19 mouse cellular contexts compared by ENCODE assay signal in the genomic region with DNA sequence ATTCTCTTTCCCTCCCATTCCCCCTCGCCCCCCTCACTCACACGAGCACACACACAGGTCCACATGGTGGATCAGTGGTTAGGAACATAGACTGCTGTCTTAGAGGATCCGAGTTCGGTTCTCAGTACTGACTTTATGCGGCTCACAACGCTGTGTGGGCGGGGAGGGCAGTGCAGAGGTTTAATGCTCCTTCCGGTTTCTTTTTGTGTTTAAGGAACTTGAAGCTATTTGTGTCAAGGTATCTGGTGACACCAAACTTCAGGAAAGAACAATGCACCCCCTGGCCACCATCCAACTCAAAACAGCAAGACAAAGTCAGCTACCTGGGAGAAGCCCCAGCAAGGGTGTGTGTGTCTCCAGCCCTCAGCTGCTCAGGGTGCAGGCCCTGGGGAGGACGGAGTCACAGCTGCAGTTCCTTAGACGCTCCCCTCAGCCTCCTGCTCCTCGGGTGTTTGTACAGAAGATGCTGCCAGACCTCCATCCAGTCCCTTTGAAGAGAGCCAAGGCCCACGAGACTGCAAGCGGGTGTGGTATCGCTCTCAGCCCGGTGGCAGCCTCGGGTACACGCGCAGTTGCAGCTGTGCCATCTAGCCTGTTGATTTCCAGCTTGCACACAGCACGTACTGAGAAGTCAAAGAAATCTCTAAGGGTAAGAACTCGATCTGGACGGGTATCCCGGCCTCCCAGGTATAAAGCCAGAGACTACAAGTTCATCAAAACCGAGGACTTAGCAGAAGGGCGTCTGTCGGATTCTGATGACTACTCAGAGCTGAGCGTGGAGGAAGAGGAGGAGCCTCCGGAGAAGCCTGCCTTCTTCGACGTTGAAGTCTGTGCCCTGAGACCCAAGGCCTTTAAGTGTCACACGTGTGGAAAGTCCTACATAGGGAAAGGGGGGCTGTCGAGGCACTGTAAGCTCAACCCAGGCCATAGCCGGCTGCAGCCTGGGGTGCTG. TPM values are rescaled to one million over a fixed set of nuclear protein-coding genes. Genes with fewer than 3 reads are reported as not detected.
DNase-seq lines count a peak whose midpoint lies in the region; ATAC-seq and TF ChIP-seq lines count a peak whose summit lies in the region.
"Had no signal": no experiment of that assay in that cellular context is flagged by ENCODE, and none has a peak within 500 bp of the region (broad histone marks: within the 10 kb centered on the region; RNA-seq: fewer than 3 reads in every experiment).

No protein-coding gene starts in this region.

- 0 out of 2 replicates have a peak, but pooled peaks have one; percentile 4 for ATAC-seq in megakaryocyte progenitor cell, adult 5-6 weeks (replicated peaks; ENCODE audit: poor library complexity)
- ATAC-seq: forebrain, embryonic 14.5 days; lung, postnatal 0 days; midbrain, embryonic 13.5 days had no signal

- peak overlapping the region; percentile 19; the same call in 1 of the 2 replicates for H3K4me3 ChIP-seq in gastrocnemius, adult 2 months
- H3K4me3 ChIP-seq in CH12.LX (replicated peaks in 1 of 3; ENCODE audit: low read depth in 2 of 3, low read length in 2 of 3, poor library complexity in 1 of 3): peak overlapping the region; percentile 71 to 86 (median 82)
- no peak overlapping the region for H3K4me3 ChIP-seq in bone marrow macrophage, adult 2 months (ENCODE audit: insufficient read depth, low read length)
- H3K4me3 ChIP-seq: hindbrain, embryonic 13.5 days; limb, embryonic 12.5 days; midbrain, embryonic 13.5 days; neural tube, embryonic 13.5 days had no signal

- in situ Hi-C loops in CH12.LX (cut with MboI; ENCODE audit: low pct_ligation_motif_present, low pct_unique_long_range_greater_than_20kb, low sequenced_read_pairs): no loop called here

- intact Hi-C loops in gastrocnemius, adult 2 months (cut with DNase I): loop anchor here (5.0 kb wide), 1 partner anchor 137 kb away; no protein-coding TSS in a partner anchor
- intact Hi-C loops in left cerebral cortex, postnatal 36 days (cut with DNase I): no loop called here

- peak; percentile 73 for TF ChIP-seq POLR2A in CH12.LX (IDR thresholded peaks at IDR 0.05; ENCODE audit: low read depth, low read length)
- TF ChIP-seq POLR2A in bone marrow macrophage, adult 2 months (IDR thresholded peaks at IDR 0.05; ENCODE audit: borderline replicate concordance, low read depth, low read length): no peak

- no peak overlapping the region for H3K27ac ChIP-seq in gastrocnemius, adult 2 months
- H3K27ac ChIP-seq in CH12.LX (ENCODE audit: insufficient read depth, low read depth): peak overlapping the region; percentile 51
- H3K27ac ChIP-seq in bone marrow macrophage, adult 2 months (ENCODE audit: insufficient read depth, low read depth, low read length): peak overlapping the region; percentile 22; the same call in 1 of the 2 replicates
- H3K27ac ChIP-seq: hindbrain, embryonic 13.5 days; limb, embryonic 12.5 days; midbrain, embryonic 13.5 days; neural tube, embryonic 13.5 days had no signal

- H3K36me3 ChIP-seq in CH12.LX (replicated peaks in 1 of 2; ENCODE audit: control insufficient read depth in 1 of 2, insufficient read depth in 1 of 2, low read length in 1 of 2): peaks cover 0 to 22% of the 10 kb centered on the region in 2 experiments

- no peak for TF ChIP-seq EP300 in CH12.LX (IDR thresholded peaks at IDR 0.05; ENCODE audit: low read length)

- H3K9me3 ChIP-seq in CH12.LX (replicated peaks; ENCODE audit: low read length): no peaks in the 10 kb centered on the region
- H3K9me3 ChIP-seq: hindbrain, embryonic 13.5 days; limb, embryonic 12.5 days; midbrain, embryonic 13.5 days; neural tube, embryonic 13.5 days had no signal

- H3K79me2 ChIP-seq in CH12.LX (replicated peaks; ENCODE audit: control insufficient read depth, extremely low read depth, insufficient read depth, poor library complexity, severe bottlenecking): peaks cover 23% of the 10 kb centered on the region

- peak overlapping the region; percentile 55 for H3K9ac ChIP-seq in CH12.LX (ENCODE audit: insufficient read depth, low read depth)
- H3K9ac ChIP-seq: hindbrain, embryonic 13.5 days; limb, embryonic 12.5 days; midbrain, embryonic 13.5 days; neural tube, embryonic 13.5 days had no signal

- H3K27me3 ChIP-seq in CH12.LX (replicated peaks): no peaks in the 10 kb centered on the region
- H3K27me3 ChIP-seq: hindbrain, embryonic 13.5 days; limb, embryonic 12.5 days; midbrain, embryonic 13.5 days; neural tube, embryonic 13.5 days had no signal

- no peak for DNase-seq in gastrocnemius, adult 2 months
- no peak for DNase-seq in gastrocnemius, adult 8-10 months (ENCODE audit: low spot score in 2 of 2)
- peak; percentile 73 for DNase-seq in CH12.LX (ENCODE audit: extremely low read depth)
- DNase-seq in adrenal gland, postnatal 36 days: no peak
- DNase-seq in thymus, postnatal 25 days: no peak
- DNase-seq in left cerebral cortex, postnatal 36 days (ENCODE audit: low spot score in 2 of 2): no peak
- DNase-seq: adrenal gland, postnatal 25 days; cerebellum, adult 11-12 months; gastrocnemius, postnatal 25 days; right cerebral cortex, adult 18-20 months; thymus, adult 18-20 months had no signal

- no peak for TF ChIP-seq CTCF in gastrocnemius, adult 2 months (IDR thresholded peaks at IDR 0.05)
- no peak for TF ChIP-seq CTCF in CH12.LX (conservative IDR thresholded peaks at IDR 0.05 in 1 of 2, IDR thresholded peaks at IDR 0.05 in 1 of 2; ENCODE audit: low read depth in 2 of 2, low read length in 2 of 2)
- TF ChIP-seq CTCF in bone marrow macrophage, adult 2 months (IDR thresholded peaks at IDR 0.05; ENCODE audit: low read depth, low read length): no peak; the same call in 1 of the 2 replicates

- peaks cover 28 to 56% of the 10 kb centered on the region in 2 experiments for H3K4me1 ChIP-seq in CH12.LX (ENCODE audit: control insufficient read depth in 1 of 2, insufficient read depth in 2 of 2)
- H3K4me1 ChIP-seq in bone marrow macrophage, adult 2 months (ENCODE audit: control insufficient read depth, insufficient read depth, low read length): peaks cover 32% of the 10 kb centered on the region

- no peak for TF ChIP-seq RAD21 in CH12.LX (IDR thresholded peaks at IDR 0.05; ENCODE audit: low read depth, low read length)

- dilution Hi-C loops in CH12.LX (cut with MboI; ENCODE audit: extremely low pct_ligation_motif_present, extremely low pct_unique_long_range_greater_than_20kb, low sequenced_read_pairs): no loop called here

- peak overlapping the region; percentile 25 for H3K4me2 ChIP-seq in CH12.LX (ENCODE audit: insufficient read depth, low read depth, poor library complexity, severe bottlenecking)
- H3K4me2 ChIP-seq: hindbrain, embryonic 13.5 days; limb, embryonic 12.5 days; midbrain, embryonic 13.5 days; neural tube, embryonic 13.5 days had no signal

TF ChIP-seq in CH12.LX, 34 proteins besides CTCF, POLR2A, EP300 and RAD21 (continues in another document):
- TF ChIP-seq TBP (conservative IDR thresholded peaks at IDR 0.05; ENCODE audit: low read depth, low read length): peak; percentile 83; the same call in 1 of the 2 replicates
- TF ChIP-seq HCFC1 (IDR thresholded peaks at IDR 0.05; ENCODE audit: low read depth, low read length): peak; percentile 8
- no peak for TF ChIP-seq SMC3 (IDR thresholded peaks at IDR 0.05; ENCODE audit: low read depth, low read length)
- TF ChIP-seq JUND (conservative IDR thresholded peaks at IDR 0.05; ENCODE audit: low read depth, low read length): no peak

RNA-seq across cellular contexts. Expression of a gene that starts 5.0 kb away (rescaled TPM):
- total RNA-seq in gastrocnemius, adult 2 months (2021): 1 to 10 TPM; 7.0 to 7.7 TPM
- 1 to 10 TPM; 7.8 to 9.6 (median 8.4) TPM for total RNA-seq in gastrocnemius, adult 8-10 months (2022)
- total RNA-seq in CH12.LX (2012; rRNA removed): 7.8 and 9.1 TPM in 2 replicates
- total RNA-seq in CH12.LX (2014; rRNA removed): 3.7 and 3.8 TPM in 2 replicates
- polyA plus RNA-seq in CH12.LX (2012; ENCODE audit: insufficient read length, low read depth): 8.1 and 9.2 TPM in 2 replicates
- 10.9 and 12.7 TPM in 2 replicates for polyA plus RNA-seq in bone marrow macrophage, adult 2 months (2012; ENCODE audit: insufficient read depth, insufficient read length, missing spikeins)
- 5.1 and 5.5 TPM in 2 replicates for total RNA-seq in megakaryocyte progenitor cell, adult 5-6 weeks (2015)
- 4.6 and 6.2 TPM in 2 replicates for total RNA-seq in megakaryocyte progenitor cell, adult 5-6 weeks (2017)
- 10 to 100 TPM; 10.9 to 12.2 TPM for total RNA-seq in adrenal gland, postnatal 36 days (2021)
- total RNA-seq in left cerebral cortex, postnatal 36 days (2021): 10 to 100 TPM; 10.7 to 13.1 TPM

RNA-seq across cellular contexts. Expression of a gene that starts 14.3 kb away (rescaled TPM):
- under 1 TPM; 0.20 to 0.22 TPM for total RNA-seq in gastrocnemius, adult 2 months (2021)
- total RNA-seq in gastrocnemius, adult 8-10 months (2022): under 1 TPM in 2 of 4 experiments, not detected in 2; 0.35 to 0.52 TPM
- total RNA-seq in CH12.LX (2012; rRNA removed): 5.5 and 9.8 TPM in 2 replicates
- 5.8 and 7.1 TPM in 2 replicates for total RNA-seq in CH12.LX (2014; rRNA removed)
- 9.1 and 11.0 TPM in 2 replicates for polyA plus RNA-seq in CH12.LX (2012; ENCODE audit: insufficient read length, low read depth)
- 5.4 and 5.7 TPM in 2 replicates for polyA plus RNA-seq in bone marrow macrophage, adult 2 months (2012; ENCODE audit: insufficient read depth, insufficient read length, missing spikeins)
- total RNA-seq in megakaryocyte progenitor cell, adult 5-6 weeks (2015): 1.0 and 2.1 TPM in 2 replicates
- 2.0 and 2.2 TPM in 2 replicates for total RNA-seq in megakaryocyte progenitor cell, adult 5-6 weeks (2017)
- total RNA-seq in adrenal gland, postnatal 36 days (2021): 1 to 10 TPM; 1.2 to 1.6 TPM
- total RNA-seq in left cerebral cortex, postnatal 36 days (2021): 10 to 100 TPM; 10.9 to 12.1 TPM
- total RNA-seq: gastrocnemius, postnatal 25 days had no signal

RNA-seq across cellular contexts. Expression of a gene that starts 33.9 kb away (rescaled TPM):
- total RNA-seq in gastrocnemius, adult 2 months (2021): 10 to 100 TPM; 21.8 to 24.8 TPM
- total RNA-seq in gastrocnemius, adult 8-10 months (2022): 10 to 100 TPM; 22.3 to 24.5 (median 22.8) TPM
- total RNA-seq in CH12.LX (2012; rRNA removed) (135 and 161 TPM in 2 replicates), CH12.LX (2014; rRNA removed) (164 and 167 TPM in 2 replicates)
- polyA plus RNA-seq in CH12.LX (2012; ENCODE audit: insufficient read length, low read depth): 114 and 131 TPM in 2 replicates
- polyA plus RNA-seq in bone marrow macrophage, adult 2 months (2012; ENCODE audit: insufficient read depth, insufficient read length, missing spikeins): 30.8 and 35.7 TPM in 2 replicates
- 50.2 and 53.2 TPM in 2 replicates for total RNA-seq in megakaryocyte progenitor cell, adult 5-6 weeks (2015)
- total RNA-seq in megakaryocyte progenitor cell, adult 5-6 weeks (2017): 74.6 and 100 TPM in 2 replicates
- total RNA-seq in adrenal gland, postnatal 36 days (2021): 10 to 100 TPM; 41.2 to 42.2 TPM
- 100 to 1,000 TPM; 100 to 103 TPM for total RNA-seq in left cerebral cortex, postnatal 36 days (2021)

RNA-seq across cellular contexts. Expression of a gene that starts 34.0 kb away (rescaled TPM):
- total RNA-seq in gastrocnemius, adult 2 months (2021): 1 to 10 TPM; 2.4 TPM
- 1 to 10 TPM; 2.8 to 3.2 (median 2.8) TPM for total RNA-seq in gastrocnemius, adult 8-10 months (2022)
- 6.7 and 7.5 TPM in 2 replicates for total RNA-seq in CH12.LX (2012; rRNA removed)
- total RNA-seq in CH12.LX (2014; rRNA removed): 2.6 and 3.1 TPM in 2 replicates
- 2.8 and 2.9 TPM in 2 replicates for polyA plus RNA-seq in CH12.LX (2012; ENCODE audit: insufficient read length, low read depth)
- polyA plus RNA-seq in bone marrow macrophage, adult 2 months (2012; ENCODE audit: insufficient read depth, insufficient read length, missing spikeins): 6.6 and 6.8 TPM in 2 replicates
- 4.7 and 5.0 TPM in 2 replicates for total RNA-seq in megakaryocyte progenitor cell, adult 5-6 weeks (2015)
- total RNA-seq in megakaryocyte progenitor cell, adult 5-6 weeks (2017): 6.8 and 7.4 TPM in 2 replicates
- total RNA-seq in adrenal gland, postnatal 36 days (2021): 10 to 100 TPM in 1 of 2 experiments, 1 to 10 TPM in 1; 9.6 to 10.3 TPM
- 10 to 100 TPM; 51.4 TPM for total RNA-seq in left cerebral cortex, postnatal 36 days (2021)
